Mouse (Mus musculus) midbrain, embryonic 14.5 days (tissue): ENCODE measurements around the gene Ccdc173. TPM values are rescaled to one million over a fixed set of nuclear protein-coding genes. Genes with fewer than 3 reads are reported as not detected.
A peak's percentile ranks its signal among the peaks of the same experiment; 100 is the strongest.
"Not testable (repeated sequence)": the region's sequence is repeated elsewhere in the genome, so short reads cannot be mapped to it uniquely, and the experiment has no call there.

Source experiments
- ATAC-seq: fragments of 200-750 bp; cut with Nextera tagmentation; 2 replicates; pipeline ENCODE4 v1.8.0; 2017; ENCODE audit warnings: moderate number of reproducible peaks, moderate library complexity; ENCODE audit not compliant: low FRiP score, low TSS enrichment
- DNase-seq: peaks from one replicate; pipeline ENCODE4 v3.0.0-alpha.2; 2015
- H3K27ac ChIP-seq: fragments of 300-500 bp; sonication (generic); replicated peaks from 2 replicates; pipeline ENCODE4 v1.5.1; 2014; ENCODE audit warnings: mild to moderate bottlenecking, low read depth, low read length, moderate library complexity
- H3K27me3 ChIP-seq: fragments of 300-500 bp; sonication (generic); 2 replicates; pipeline ENCODE4 v1.6.1; 2014; ENCODE audit warnings: low read length, control low read depth, mixed read lengths; ENCODE audit not compliant: control insufficient read depth, insufficient read depth
- H3K36me3 ChIP-seq: fragments of 300-500 bp; sonication (generic); 2 replicates; pipeline ENCODE4 v1.6.1; 2014; ENCODE audit warnings: low read length, control low read depth; ENCODE audit not compliant: control insufficient read depth, insufficient read depth
- H3K4me1 ChIP-seq: fragments of 300-500 bp; sonication (generic); 2 replicates; pipeline ENCODE4 v1.6.1; 2014; ENCODE audit warnings: mild to moderate bottlenecking, antibody characterized with exemption, low read length, control low read depth; ENCODE audit not compliant: control insufficient read depth, insufficient read depth
- H3K4me2 ChIP-seq: fragments of 300-500 bp; sonication (generic); 2 replicates; pipeline ENCODE4 v1.6.1; 2014; ENCODE audit warnings: mild to moderate bottlenecking, low read length, moderate library complexity
- H3K4me3 ChIP-seq: fragments of 300-500 bp; sonication (generic); replicated peaks from 2 replicates; pipeline ENCODE4 v1.5.1; 2014; ENCODE audit warnings: low read depth, low read length
- H3K9ac ChIP-seq: fragments of 300-500 bp; sonication (generic); replicated peaks from 2 replicates; pipeline ENCODE4 v1.6.1; 2014; ENCODE audit warnings: mild to moderate bottlenecking, low read length, moderate library complexity
- H3K9me3 ChIP-seq: fragments of 300-500 bp; sonication (generic); 2 replicates; pipeline ENCODE4 v1.6.1; 2016; ENCODE audit warnings: low read length, control low read depth, mixed read lengths; ENCODE audit not compliant: control insufficient read depth
- WGBS: fragments of 180-500 bp; shearing (Covaris S2); extraction: QIAGEN DNeasy Blood & Tissue Kit; methylation state at CpG from one replicate; pipeline ENCODE4 v1.1.7; 2014; 5-methylcytosine and 5-hydroxymethylcytosine counted together
- polyA plus RNA-seq: library from polyadenylated mRNA; unstranded; fragments of >200 nt; fragmentation: Nextera tagmentation; extraction: Ambion mirVana; gene quantifications from 2 replicates; pipeline ENCODE4 v1.2.1, GENCODE M21; 2014

Gene Ccdc173
- polyA plus RNA-seq, 1 experiment from 2014 or later: 3.0 TPM

GRCm38 (mm10) chr2:69825898-69826297, 36.5 kb upstream of the Ccdc173 start:
- H3K27me3 ChIP-seq: no peaks in the 10 kb centered on the region
- H3K36me3 ChIP-seq: peaks cover 25% of the 10 kb centered on the region
- DNase-seq: peak; percentile 13
- peak overlapping the region; percentile 19 for H3K4me2 ChIP-seq
- no peak for ATAC-seq
- no peaks in the 10 kb centered on the region for H3K9me3 ChIP-seq
- WGBS: 72% methylated on average over 10 of the region's 10 CpGs
- H3K9ac ChIP-seq: no peak overlapping the region
- H3K27ac ChIP-seq: 0 out of 2 replicates have a peak overlapping the region, but pooled peaks have one; percentile 32
- H3K4me3 ChIP-seq: no peak overlapping the region
- peaks cover 34% of the 10 kb centered on the region for H3K4me1 ChIP-seq

DNA sequence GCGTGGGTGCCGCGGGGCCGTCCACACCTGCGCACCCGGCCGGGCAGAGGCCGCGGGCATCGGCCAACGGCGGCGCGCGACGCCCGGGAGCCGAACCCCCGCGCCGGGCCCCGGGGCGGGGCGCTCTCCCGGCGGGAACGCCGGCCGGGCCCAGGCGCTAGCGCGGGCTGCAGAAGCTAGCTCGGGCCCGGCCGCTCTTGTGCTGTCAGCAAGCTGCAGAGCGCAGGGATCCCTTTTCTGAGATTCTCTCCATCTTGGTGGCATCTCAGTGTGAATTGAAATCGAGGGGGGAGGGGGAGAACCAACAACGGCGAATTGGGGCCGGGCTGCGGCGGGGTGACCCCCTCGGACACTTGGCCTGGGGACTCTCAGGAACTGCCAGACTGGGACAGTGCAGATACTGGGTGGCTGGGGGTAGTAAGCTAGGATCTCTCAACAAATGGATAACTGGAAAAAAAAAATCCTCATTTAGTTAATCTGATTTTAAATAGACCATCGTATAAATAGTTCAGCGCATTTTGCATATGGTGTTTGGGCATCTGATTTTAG, 33.8 kb upstream of the Ccdc173 start:
- Histone ChIP-seq H3K27ac (peak overlapping the region; percentile 96), H3K27me3 (no peaks in the 10 kb centered on the region), H3K9ac (peak overlapping the region; percentile 98), H3K9me3 (no peaks in the 10 kb centered on the region), H3K4me3 (peak overlapping the region; percentile 82), H3K36me3 (peaks cover 5% of the 10 kb centered on the region; the same call in 1 of the 2 replicates), H3K4me1 (peaks cover 31% of the 10 kb centered on the region), H3K4me2 (peak overlapping the region; percentile 75)
- peak; percentile 80 for ATAC-seq
- DNase-seq: peak; percentile 84
- 2% methylated on average over 45 of the region's 45 CpGs for WGBS

- 0 out of 2 replicates have a peak, but pooled peaks cover 4% of the 10 kb centered on the region for H3K36me3 ChIP-seq
- peak overlapping the region; percentile 98 for H3K9ac ChIP-seq
- ATAC-seq (peak; percentile 87), DNase-seq (peak; percentile 79)
- no peaks in the 10 kb centered on the region for H3K9me3 ChIP-seq
- no peaks in the 10 kb centered on the region for H3K27me3 ChIP-seq
- WGBS: under 1% methylated on average over 67 of the region's 80 CpGs
- H3K4me1 ChIP-seq: peaks cover 28% of the 10 kb centered on the region
- peak overlapping the region; percentile 82 for H3K4me3 ChIP-seq
- peak overlapping the region; percentile 75 for H3K4me2 ChIP-seq
- H3K27ac ChIP-seq: peak overlapping the region; percentile 96
Observed at GRCm38 (mm10) chr2:69822361-69823128, 33.2 kb upstream of the Ccdc173 start.

DNA sequence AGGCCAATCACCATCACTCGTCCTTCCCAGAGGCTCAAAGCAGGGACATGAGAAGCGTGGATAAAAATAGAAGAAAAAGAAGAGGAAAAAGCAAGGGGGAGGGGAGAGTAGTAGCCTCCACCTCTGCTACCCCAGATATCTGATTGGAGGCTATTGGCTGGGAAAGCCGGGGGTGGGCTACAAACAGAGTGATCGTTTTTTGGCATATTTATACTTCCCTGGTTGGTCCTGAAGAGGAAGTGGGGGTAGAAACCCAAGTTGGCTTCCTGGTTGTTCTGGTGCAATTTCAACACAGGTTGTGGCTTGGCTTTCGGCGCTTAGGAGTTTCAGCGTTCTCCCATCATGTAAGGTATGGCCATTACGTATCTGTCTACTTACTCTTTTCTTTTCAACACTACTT, 32.3 kb upstream of the Ccdc173 start, which contains the start of gene Klhl23:
Gene Klhl23 (plus strand): TSS at position 234 of the 400 bp plus-strand sequence.
- H3K4me1 ChIP-seq: peaks cover 28% of the 10 kb centered on the region
- no peak for DNase-seq
- peak within 1 kb of the TSS; percentile 98 for H3K9ac ChIP-seq
- H3K27me3 ChIP-seq: no peaks in the 10 kb centered on the region
- peak within 1 kb of the TSS; percentile 82 for H3K4me3 ChIP-seq
- ATAC-seq: no peak
- 29% methylated on average over 8 of the region's 8 CpGs for WGBS
- H3K9me3 ChIP-seq: no peaks in the 10 kb centered on the region
- H3K4me2 ChIP-seq: peak within 1 kb of the TSS; percentile 75
- H3K27ac ChIP-seq: peak within 1 kb of the TSS; percentile 96
- H3K36me3 ChIP-seq: 0 out of 2 replicates have a peak, but pooled peaks cover 4% of the 10 kb centered on the region

DNA sequence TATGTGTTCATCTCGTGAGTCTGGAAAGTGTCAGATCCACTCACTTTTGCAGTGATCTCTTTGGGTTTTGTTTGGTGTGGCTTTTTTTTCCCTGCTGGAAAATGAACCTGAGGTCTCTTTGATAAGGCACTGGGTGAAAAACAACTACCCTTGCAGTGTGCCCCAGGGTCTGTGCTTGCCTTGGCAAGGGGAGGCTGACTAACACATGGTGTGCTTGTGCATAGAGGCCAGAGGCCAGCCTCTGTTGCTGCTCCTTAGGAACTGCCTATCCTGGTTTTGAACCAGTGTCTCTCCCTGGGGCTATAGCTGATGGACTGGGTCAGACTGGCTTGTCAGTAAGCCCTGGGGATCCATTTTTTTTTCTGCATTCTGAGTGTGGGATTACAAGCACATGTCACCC, 30.8 kb upstream of the Ccdc173 start:
- WGBS: 79% methylated on average over 1 of the region's 1 CpGs
- 0 out of 2 replicates have a peak, but pooled peaks cover 4% of the 10 kb centered on the region for H3K36me3 ChIP-seq
- no peak overlapping the region for H3K27ac ChIP-seq
- ATAC-seq (no peak), DNase-seq (no peak)
- no peak overlapping the region for H3K9ac ChIP-seq
- H3K4me1 ChIP-seq: peaks cover 21% of the 10 kb centered on the region
- no peaks in the 10 kb centered on the region for H3K9me3 ChIP-seq
- H3K27me3 ChIP-seq: no peaks in the 10 kb centered on the region
- no peak overlapping the region for H3K4me3 ChIP-seq
- no peak overlapping the region for H3K4me2 ChIP-seq

DNA sequence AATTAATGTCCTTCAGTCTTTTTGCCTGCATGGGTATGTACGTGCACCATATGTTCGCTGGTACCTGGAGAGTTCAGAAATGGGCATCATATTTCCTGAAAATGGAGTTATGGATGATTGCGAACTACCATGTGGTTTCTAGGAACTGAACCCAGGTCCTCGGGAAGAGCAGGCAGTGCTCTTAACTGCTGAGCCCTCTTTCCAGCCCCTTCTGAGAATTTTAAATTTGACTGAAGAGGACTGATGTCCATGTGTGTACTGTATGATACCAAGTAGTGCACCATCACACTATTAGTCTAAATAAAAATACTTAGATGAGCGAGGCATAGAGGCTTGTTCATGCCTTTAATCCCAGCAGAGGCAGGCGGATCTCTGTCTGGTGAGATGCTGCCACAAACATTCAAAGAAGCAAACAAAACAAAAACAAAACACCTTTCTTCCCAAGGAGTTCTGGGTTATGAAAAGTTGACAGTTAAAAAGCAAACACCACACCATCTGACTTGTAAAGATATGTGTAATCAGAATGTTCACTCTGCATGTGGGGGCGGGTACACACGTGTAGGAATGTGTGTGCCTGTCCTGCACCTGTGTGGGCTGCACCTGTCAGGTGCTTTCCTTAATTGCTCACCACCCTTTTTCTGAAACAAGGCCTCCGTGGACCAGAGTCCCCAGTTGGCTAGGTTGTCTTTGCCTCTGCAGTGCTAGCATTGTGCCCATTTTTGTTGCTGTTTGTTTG, 29.1 kb upstream of the Ccdc173 start:
- DNase-seq: no peak
- WGBS: 92% methylated on average over 9 of the region's 9 CpGs
- ATAC-seq: no peak
- H3K9ac ChIP-seq: no peak overlapping the region
- H3K4me1 ChIP-seq: peaks cover 9% of the 10 kb centered on the region
- no peak overlapping the region for H3K27ac ChIP-seq
- no peak overlapping the region for H3K4me3 ChIP-seq
- no peaks in the 10 kb centered on the region for H3K27me3 ChIP-seq
- H3K4me2 ChIP-seq: no peak overlapping the region
- H3K9me3 ChIP-seq: no peaks in the 10 kb centered on the region
- no peaks in the 10 kb centered on the region for H3K36me3 ChIP-seq

GRCm38 (mm10) chr2:69816575-69816974, 27.2 kb upstream of the Ccdc173 start:
- Histone ChIP-seq H3K4me3 (no peak overlapping the region), H3K9ac (no peak overlapping the region), H3K27me3 (no peaks in the 10 kb centered on the region), H3K4me1 (peaks cover 2% of the 10 kb centered on the region), H3K4me2 (no peak overlapping the region), H3K27ac (no peak overlapping the region), H3K9me3 (no peaks in the 10 kb centered on the region), H3K36me3 (no peaks in the 10 kb centered on the region)
- no peak for ATAC-seq
- 90% methylated on average over 5 of the region's 5 CpGs for WGBS
- DNase-seq: no peak

- H3K4me1 ChIP-seq, H3K4me2 ChIP-seq, H3K9me3 ChIP-seq, DNase-seq, H3K27me3 ChIP-seq, H3K9ac ChIP-seq, ATAC-seq, H3K27ac ChIP-seq, H3K36me3 ChIP-seq, H3K4me3 ChIP-seq: not testable (repeated sequence)
- WGBS: 65% methylated on average over 7 of the region's 7 CpGs
Observed at GRCm38 (mm10) chr2:69811349-69811748, 22.0 kb upstream of the Ccdc173 start.
